Mouse (Mus musculus) left cerebral cortex, postnatal 36 days (tissue): ENCODE data around the gene Wnt2b. TPM values are rescaled to one million over a fixed set of nuclear protein-coding genes. Genes with fewer than 3 reads are reported as not detected.

Experiments
- DNase-seq, 2 experiments: peaks; one replicate each; pipeline ENCODE4 v3.0.0; 2021 to 2022; ENCODE audit warnings: low spot score in 2 of 2, mixed read lengths in 1 of 2
- intact Hi-C: fragments of 180-260 bp; cut with DNase I; formaldehyde crosslinking; loops from one replicate; pipeline ENCODE4 v1.15.1; 2025
- total RNA-seq, 2 experiments: library from RNA; stranded (reverse); gene quantifications; 2 replicates each; pipeline ENCODE4 v1.2.3; 2021

The Wnt2b gene
- total RNA-seq, result 1 to 10 TPM; 2.4 TPM

- DNase-seq, result no peak
- intact Hi-C loops, result loop anchor here (10.0 kb wide), 1 partner anchor 247 kb away; no protein-coding TSS in a partner anchor
These were observed at the start of gene Wnt2b for GRCm38 (mm10) chr3:104961066-104962059. Gene Wnt2b, minus strand, starts transcription at chr3:104961921.

- DNase-seq, result no peak
- intact Hi-C loops, result no loop called here
These were observed 49.1 kb upstream of the Wnt2b start for GRCm38 (mm10) chr3:105010681-105011339.

GRCm38 (mm10) chr3:105008070-105008469, 46.3 kb upstream of the Wnt2b start:
- no peak for DNase-seq
- intact Hi-C loops, result loop anchor here (5.0 kb wide), 1 partner anchor 44 kb away; the partner anchor contains the start of gene Cttnbp2nl

- intact Hi-C loops, result loop anchor here (5.0 kb wide), 1 partner anchor 46 kb away; the partner anchor contains the start of gene Cttnbp2nl
- DNase-seq, result no peak
These were observed 44.4 kb upstream of the Wnt2b start for GRCm38 (mm10) chr3:105006101-105006500.

- intact Hi-C loops, result loop anchor here (5.0 kb wide), 1 partner anchor 47 kb away; the partner anchor contains the start of gene Cttnbp2nl
- DNase-seq, result no peak
These were observed 43.9 kb upstream of the Wnt2b start for GRCm38 (mm10) chr3:105005561-105006065.

- intact Hi-C loops, result loop anchor here (5.0 kb wide), 1 partner anchor 47 kb away; the partner anchor contains the start of gene Cttnbp2nl
- no peak for DNase-seq
These were observed 43.3 kb upstream of the Wnt2b start for GRCm38 (mm10) chr3:105005011-105005410.

GRCm38 (mm10) chr3:105003960-105004463, 42.3 kb upstream of the Wnt2b start:
- DNase-seq, result peak; percentile 51 to 58
- intact Hi-C loops, result no loop called here

GRCm38 (mm10) chr3:105001374-105001773, 39.7 kb upstream of the Wnt2b start:
- no peak for DNase-seq
- intact Hi-C loops, result no loop called here

GRCm38 (mm10) chr3:105000561-105000960, 38.8 kb upstream of the Wnt2b start:
- intact Hi-C loops, result no loop called here
- DNase-seq, result no peak

GRCm38 (mm10) chr3:104997563-104997962, 35.8 kb upstream of the Wnt2b start:
- intact Hi-C loops, result no loop called here

GRCm38 (mm10) chr3:104995707-104996106, 34.0 kb upstream of the Wnt2b start:
- intact Hi-C loops, result no loop called here
- DNase-seq, result no peak

More at GRCm38 (mm10) chr3:104997563-104997962, 35.8 kb upstream of the Wnt2b start:
- DNase-seq, result no peak

- DNase-seq, result no peak
- intact Hi-C loops, result no loop called here
These were observed 32.7 kb upstream of the Wnt2b start for GRCm38 (mm10) chr3:104994415-104994841.

GRCm38 (mm10) chr3:104993800-104994199, 32.1 kb upstream of the Wnt2b start:
- peak; percentile 42 to 57 for DNase-seq
- intact Hi-C loops, result no loop called here

- intact Hi-C loops, result loop anchor here (1.0 kb wide), 2 partner anchors 62 to 66 kb away; no protein-coding TSS in a partner anchor
- DNase-seq, result peak; percentile 87 to 89
These were observed 31.1 kb upstream of the Wnt2b start for GRCm38 (mm10) chr3:104992709-104993388.

GRCm38 (mm10) chr3:104991703-104992102, 30.0 kb upstream of the Wnt2b start:
- intact Hi-C loops, result loop anchor here (1.0 kb wide), 2 partner anchors 64 to 68 kb away; no protein-coding TSS in a partner anchor
- DNase-seq, result no peak

- DNase-seq, result no peak
- intact Hi-C loops, result no loop called here
These were observed 26.2 kb upstream of the Wnt2b start for GRCm38 (mm10) chr3:104987884-104988283.

- DNase-seq, result no peak
- intact Hi-C loops, result no loop called here
These were observed 18.0 kb upstream of the Wnt2b start for GRCm38 (mm10) chr3:104979735-104980134.

- intact Hi-C loops, result loop anchor here (10.0 kb wide), 1 partner anchor 253 kb away; no protein-coding TSS in a partner anchor
- DNase-seq, result peak; percentile 87 to 91
These were observed 6.0 kb upstream of the Wnt2b start for GRCm38 (mm10) chr3:104967548-104968300.
